Mouse (Mus musculus): ENCODE measurements at regions not wholly inside any gene's neighbourhood (a gene's known extent, or its start where the extent isn't known, plus 50 kb on each side); places are given as distances from the start of the nearest gene placed in this dataset.

GRCm38 (mm10) chrX:158627390-158627789 lies 582.7 kb upstream of the Rps6ka3 start:
- 62% methylated on average over 3 of the region's 3 CpGs for WGBS
- Histone ChIP-seq H3K4me1 (replicated peaks; ENCODE audit: control insufficient read depth, insufficient read depth, low read length) (no peaks in the 10 kb centered on the region), H3K4me3 (ENCODE audit: low read depth, low read length) (no peak overlapping the region), H3K4me2 (replicated peaks; ENCODE audit: low read depth) (no peak overlapping the region), H3K9ac (ENCODE audit: low read depth, low read length) (no peak overlapping the region), H3K9me3 (ENCODE audit: control insufficient read depth) (no peaks in the 10 kb centered on the region), H3K27ac (ENCODE audit: low read depth, low read length) (no peak overlapping the region), H3K36me3 (ENCODE audit: control insufficient read depth, insufficient read depth) (no peaks in the 10 kb centered on the region), H3K27me3 (replicated peaks; ENCODE audit: control insufficient read depth, insufficient read depth, low read length) (no peaks in the 10 kb centered on the region)
- ATAC-seq: no peak
- TF ChIP-seq CTCF (IDR thresholded peaks at IDR 0.05; ENCODE audit: low read depth): no peak

DNA sequence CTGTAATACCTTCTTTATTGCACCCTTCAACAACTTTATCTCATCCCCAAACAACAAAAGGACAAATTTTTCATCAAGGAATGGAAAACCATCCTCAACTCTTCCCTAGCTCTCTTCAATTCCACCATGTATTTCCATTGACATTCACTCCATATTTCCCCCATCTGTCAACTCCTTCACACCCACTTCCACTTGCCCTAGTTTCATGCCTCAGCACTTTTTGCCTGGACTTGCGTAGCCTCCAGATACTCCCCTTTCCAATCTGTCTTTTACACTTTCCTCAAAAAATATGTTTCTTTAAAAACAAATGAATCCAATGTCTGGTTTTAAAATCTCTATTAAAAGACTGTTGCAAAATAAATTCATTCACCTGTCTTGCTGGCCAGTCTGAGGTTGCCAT lies 577.7 kb upstream of the Rps6ka3 start:
- H3K4me2 ChIP-seq (replicated peaks; ENCODE audit: low read depth): no peak overlapping the region
- no peak overlapping the region for H3K4me3 ChIP-seq (ENCODE audit: low read depth, low read length)
- H3K27ac ChIP-seq (ENCODE audit: low read depth, low read length): no peak overlapping the region
- no peaks in the 10 kb centered on the region for H3K36me3 ChIP-seq (ENCODE audit: control insufficient read depth, insufficient read depth)
- no peak overlapping the region for H3K9ac ChIP-seq (ENCODE audit: low read depth, low read length)
- no peaks in the 10 kb centered on the region for H3K9me3 ChIP-seq (ENCODE audit: control insufficient read depth)
- no peak for TF ChIP-seq CTCF (IDR thresholded peaks at IDR 0.05; ENCODE audit: low read depth)
- 0 out of 2 replicates have a peak, but pooled peaks cover 3% of the 10 kb centered on the region for H3K27me3 ChIP-seq (replicated peaks; ENCODE audit: control insufficient read depth, insufficient read depth, low read length)
- 89% methylated on average over 1 of the region's 1 CpGs for WGBS
- ATAC-seq: no peak
- H3K4me1 ChIP-seq (replicated peaks; ENCODE audit: control insufficient read depth, insufficient read depth, low read length): no peaks in the 10 kb centered on the region

DNA sequence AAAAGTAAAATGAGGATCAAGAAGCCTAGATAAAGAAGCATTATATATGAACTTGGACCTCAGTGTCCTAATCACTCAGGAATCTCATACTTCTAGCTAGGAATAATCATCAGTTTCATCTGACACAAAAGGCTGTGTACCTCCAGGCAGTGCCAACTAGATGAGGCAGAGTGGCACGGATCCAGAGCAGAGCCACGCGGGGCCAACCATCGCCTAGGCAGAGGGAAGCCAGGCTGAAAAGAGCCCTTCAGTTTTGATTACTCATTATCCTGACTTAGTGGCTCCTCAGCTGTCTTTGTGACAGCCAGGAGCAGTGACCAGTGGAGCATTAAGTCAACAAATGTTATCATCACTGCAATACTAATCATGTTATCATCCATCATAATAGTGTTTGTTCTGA lies 557.9 kb upstream of the Rps6ka3 start:
- no peak for TF ChIP-seq CTCF (IDR thresholded peaks at IDR 0.05; ENCODE audit: low read depth)

GRCm38 (mm10) chrX:158656188-158656587 lies 553.9 kb upstream of the Rps6ka3 start:
- H3K4me1 ChIP-seq (replicated peaks; ENCODE audit: control insufficient read depth, insufficient read depth, low read length): no peaks in the 10 kb centered on the region
- no peak for TF ChIP-seq CTCF (IDR thresholded peaks at IDR 0.05; ENCODE audit: low read depth)
- H3K9me3 ChIP-seq (ENCODE audit: control insufficient read depth): no peaks in the 10 kb centered on the region
- H3K9ac ChIP-seq (ENCODE audit: low read depth, low read length): no peak overlapping the region
- ATAC-seq: no peak
- H3K27me3 ChIP-seq (replicated peaks; ENCODE audit: control insufficient read depth, insufficient read depth, low read length): no peaks in the 10 kb centered on the region
- H3K4me3 ChIP-seq (ENCODE audit: low read depth, low read length): no peak overlapping the region
- 80% methylated on average over 4 of the region's 4 CpGs for WGBS
- H3K36me3 ChIP-seq (ENCODE audit: control insufficient read depth, insufficient read depth): no peaks in the 10 kb centered on the region
- no peak overlapping the region for H3K27ac ChIP-seq (ENCODE audit: low read depth, low read length)
- H3K4me2 ChIP-seq (replicated peaks; ENCODE audit: low read depth): no peak overlapping the region

More for the DNA sequence above, 557.9 kb upstream of the Rps6ka3 start:
- Histone ChIP-seq H3K27ac (ENCODE audit: low read depth, low read length) (no peak overlapping the region), H3K9ac (ENCODE audit: low read depth, low read length) (no peak overlapping the region), H3K4me2 (replicated peaks; ENCODE audit: low read depth) (no peak overlapping the region), H3K9me3 (ENCODE audit: control insufficient read depth) (no peaks in the 10 kb centered on the region), H3K36me3 (ENCODE audit: control insufficient read depth, insufficient read depth) (no peaks in the 10 kb centered on the region), H3K4me3 (ENCODE audit: low read depth, low read length) (no peak overlapping the region), H3K27me3 (replicated peaks; ENCODE audit: control insufficient read depth, insufficient read depth, low read length) (no peaks in the 10 kb centered on the region), H3K4me1 (replicated peaks; ENCODE audit: control insufficient read depth, insufficient read depth, low read length) (no peaks in the 10 kb centered on the region)
- WGBS: 70% methylated on average over 4 of the region's 4 CpGs
- no peak for ATAC-seq

DNA sequence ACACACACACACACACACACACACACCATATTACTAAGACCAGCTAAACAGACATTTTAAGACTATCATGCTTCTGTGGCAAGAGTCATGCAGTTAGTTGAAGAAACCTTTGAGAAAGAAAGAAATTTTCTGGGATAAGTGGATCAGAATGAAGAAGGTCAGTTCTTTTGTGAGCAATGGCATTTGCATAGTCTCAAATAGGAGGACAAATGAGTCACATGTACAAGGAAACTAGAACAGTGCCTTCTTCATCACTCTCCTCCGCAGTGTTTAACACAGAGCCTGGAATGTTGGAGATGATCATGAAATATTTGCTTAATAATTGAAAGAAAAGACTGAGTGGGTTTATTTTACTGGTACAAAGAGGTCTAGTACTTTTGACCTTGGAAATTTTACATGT lies 515.9 kb upstream of the Rps6ka3 start:
- 76% methylated on average over 1 of the region's 1 CpGs for WGBS
- Histone ChIP-seq H3K4me3 (ENCODE audit: low read depth, low read length) (no peak overlapping the region), H3K9me3 (ENCODE audit: control insufficient read depth) (no peaks in the 10 kb centered on the region), H3K4me1 (replicated peaks; ENCODE audit: control insufficient read depth, insufficient read depth, low read length) (no peaks in the 10 kb centered on the region), H3K4me2 (replicated peaks; ENCODE audit: low read depth) (no peak overlapping the region), H3K27ac (ENCODE audit: low read depth, low read length) (no peak overlapping the region), H3K9ac (ENCODE audit: low read depth, low read length) (no peak overlapping the region), H3K27me3 (replicated peaks; ENCODE audit: control insufficient read depth, insufficient read depth, low read length) (no peaks in the 10 kb centered on the region), H3K36me3 (ENCODE audit: control insufficient read depth, insufficient read depth) (no peaks in the 10 kb centered on the region)
- TF ChIP-seq CTCF (IDR thresholded peaks at IDR 0.05; ENCODE audit: low read depth): no peak
- ATAC-seq: no peak

GRCm38 (mm10) chrX:158703411-158703810 lies 506.7 kb upstream of the Rps6ka3 start:
- H3K9ac ChIP-seq (ENCODE audit: low read depth, low read length): no peak overlapping the region
- H3K4me3 ChIP-seq (ENCODE audit: low read depth, low read length): no peak overlapping the region
- H3K4me2 ChIP-seq (replicated peaks; ENCODE audit: low read depth): no peak overlapping the region
- H3K27ac ChIP-seq (ENCODE audit: low read depth, low read length): no peak overlapping the region
- H3K27me3 ChIP-seq (replicated peaks; ENCODE audit: control insufficient read depth, insufficient read depth, low read length): no peaks in the 10 kb centered on the region
- no peaks in the 10 kb centered on the region for H3K4me1 ChIP-seq (replicated peaks; ENCODE audit: control insufficient read depth, insufficient read depth, low read length)
- no peaks in the 10 kb centered on the region for H3K9me3 ChIP-seq (ENCODE audit: control insufficient read depth)
- no peaks in the 10 kb centered on the region for H3K36me3 ChIP-seq (ENCODE audit: control insufficient read depth, insufficient read depth)
- WGBS: 60% methylated on average over 3 of the region's 3 CpGs
- TF ChIP-seq CTCF (IDR thresholded peaks at IDR 0.05; ENCODE audit: low read depth): no peak
- no peak for ATAC-seq

DNA sequence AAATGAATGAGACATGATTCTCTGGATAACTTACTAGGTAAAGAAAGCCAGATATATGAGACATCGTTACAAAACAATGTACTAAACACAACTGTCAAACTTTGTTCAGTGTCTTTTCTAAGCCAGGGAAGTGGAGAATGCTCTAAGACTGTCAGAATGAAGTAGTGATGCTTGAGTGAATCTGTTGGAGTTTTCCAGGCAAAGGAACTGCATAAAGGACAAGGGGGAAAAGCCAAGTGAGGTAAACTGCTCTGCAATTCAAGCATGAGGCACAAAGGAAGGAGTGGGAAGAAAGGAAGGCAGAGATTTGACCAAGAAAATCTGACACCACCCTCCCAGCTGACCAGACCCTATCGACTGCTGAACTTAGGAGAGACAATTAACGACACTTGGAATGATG lies 500.3 kb upstream of the Rps6ka3 start:
- no peak overlapping the region for H3K4me3 ChIP-seq (ENCODE audit: low read depth, low read length)
- ATAC-seq: no peak
- WGBS: 74% methylated on average over 3 of the region's 3 CpGs
- no peak overlapping the region for H3K27ac ChIP-seq (ENCODE audit: low read depth, low read length)
- H3K9me3 ChIP-seq (ENCODE audit: control insufficient read depth): no peaks in the 10 kb centered on the region
- H3K36me3 ChIP-seq (ENCODE audit: control insufficient read depth, insufficient read depth): no peaks in the 10 kb centered on the region
- no peak for TF ChIP-seq CTCF (IDR thresholded peaks at IDR 0.05; ENCODE audit: low read depth)
- no peaks in the 10 kb centered on the region for H3K4me1 ChIP-seq (replicated peaks; ENCODE audit: control insufficient read depth, insufficient read depth, low read length)
- H3K4me2 ChIP-seq (replicated peaks; ENCODE audit: low read depth): no peak overlapping the region
- no peaks in the 10 kb centered on the region for H3K27me3 ChIP-seq (replicated peaks; ENCODE audit: control insufficient read depth, insufficient read depth, low read length)
- no peak overlapping the region for H3K9ac ChIP-seq (ENCODE audit: low read depth, low read length)

All from intestine, postnatal 0 days (tissue).